Mouse (Mus musculus): ENCODE measurements around the gene Ltbp3. TPM values are rescaled to one million over a fixed set of nuclear protein-coding genes. Genes with fewer than 3 reads are reported as not detected.

Gene Ltbp3
- polyA plus RNA-seq, 1 experiment from 2014 or later: 26.6 TPM

- no peak for ATAC-seq (replicated peaks; ENCODE audit: insufficient number of reproducible peaks, insufficient read depth, low FRiP score, low read depth)
- peaks cover 86% of the 10 kb centered on the region for H3K36me3 ChIP-seq
- WGBS: 87% methylated on average over 8 of the region's 8 CpGs
- H3K27me3 ChIP-seq: no peaks in the 10 kb centered on the region
- H3K4me3 ChIP-seq: no peak overlapping the region
- H3K27ac ChIP-seq: no peak overlapping the region
- H3K4me2 ChIP-seq: no peak overlapping the region
- H3K9ac ChIP-seq: no peak overlapping the region
- H3K4me1 ChIP-seq (replicated peaks): peaks cover 25% of the 10 kb centered on the region
- H3K9me3 ChIP-seq (replicated peaks): no peaks in the 10 kb centered on the region
Measured at GRCm38 (mm10) chr19:5710581-5710980, 30.1 kb upstream of the Ltbp3 start.

GRCm38 (mm10) chr19:5711218-5711617, 29.5 kb upstream of the Ltbp3 start:
- Histone ChIP-seq H3K9ac (no peak overlapping the region), H3K27ac (no peak overlapping the region), H3K4me3 (no peak overlapping the region), H3K9me3 (replicated peaks) (no peaks in the 10 kb centered on the region), H3K27me3 (no peaks in the 10 kb centered on the region), H3K4me1 (replicated peaks) (peaks cover 23% of the 10 kb centered on the region), H3K36me3 (peaks cover 91% of the 10 kb centered on the region), H3K4me2 (no peak overlapping the region)
- WGBS: 36% methylated on average over 3 of the region's 3 CpGs
- ATAC-seq (replicated peaks; ENCODE audit: insufficient number of reproducible peaks, insufficient read depth, low FRiP score, low read depth): no peak

GRCm38 (mm10) chr19:5711907-5712460, 28.7 kb upstream of the Ltbp3 start:
- Histone ChIP-seq H3K9ac (no peak overlapping the region), H3K27ac (no peak overlapping the region), H3K9me3 (replicated peaks) (no peaks in the 10 kb centered on the region), H3K27me3 (no peaks in the 10 kb centered on the region), H3K4me1 (replicated peaks) (peaks cover 29% of the 10 kb centered on the region), H3K4me2 (no peak overlapping the region), H3K36me3 (peaks cover 91% of the 10 kb centered on the region), H3K4me3 (no peak overlapping the region)
- 88% methylated on average over 14 of the region's 14 CpGs for WGBS
- ATAC-seq (replicated peaks; ENCODE audit: insufficient number of reproducible peaks, insufficient read depth, low FRiP score, low read depth): no peak

GRCm38 (mm10) chr19:5713255-5713654, 27.4 kb upstream of the Ltbp3 start:
- Histone ChIP-seq H3K27ac (peak overlapping the region; percentile 52), H3K27me3 (no peaks in the 10 kb centered on the region), H3K9me3 (replicated peaks) (no peaks in the 10 kb centered on the region), H3K4me1 (replicated peaks) (peaks cover 35% of the 10 kb centered on the region), H3K36me3 (peaks cover 84% of the 10 kb centered on the region), H3K4me3 (peak overlapping the region; percentile 12), H3K9ac (0 out of 2 replicates have a peak overlapping the region, but pooled peaks have one; percentile 1), H3K4me2 (peak overlapping the region; percentile 39)
- 68% methylated on average over 5 of the region's 5 CpGs for WGBS
- no peak for ATAC-seq (replicated peaks; ENCODE audit: insufficient number of reproducible peaks, insufficient read depth, low FRiP score, low read depth)

- Histone ChIP-seq H3K9ac (0 out of 2 replicates have a peak overlapping the region, but pooled peaks have one; percentile 1), H3K36me3 (peaks cover 84% of the 10 kb centered on the region), H3K4me1 (replicated peaks) (peaks cover 35% of the 10 kb centered on the region), H3K4me3 (peak overlapping the region; percentile 12), H3K27me3 (no peaks in the 10 kb centered on the region), H3K4me2 (peak overlapping the region; percentile 39), H3K27ac (peak overlapping the region; percentile 52), H3K9me3 (replicated peaks) (no peaks in the 10 kb centered on the region)
- ATAC-seq (replicated peaks; ENCODE audit: insufficient number of reproducible peaks, insufficient read depth, low FRiP score, low read depth): peak; percentile 71
- 6% methylated on average over 2 of the region's 2 CpGs for WGBS
Measured at GRCm38 (mm10) chr19:5713730-5714129, 27.0 kb upstream of the Ltbp3 start.

- H3K9me3 ChIP-seq (replicated peaks): no peaks in the 10 kb centered on the region
- H3K4me1 ChIP-seq (replicated peaks): peaks cover 35% of the 10 kb centered on the region
- no peak overlapping the region for H3K4me2 ChIP-seq
- no peaks in the 10 kb centered on the region for H3K27me3 ChIP-seq
- H3K27ac ChIP-seq: peak overlapping the region; percentile 24; the same call in 1 of the 2 replicates
- H3K4me3 ChIP-seq: no peak overlapping the region
- WGBS: 46% methylated on average over 43 of the region's 43 CpGs
- peaks cover 84% of the 10 kb centered on the region for H3K36me3 ChIP-seq
- no peak for ATAC-seq (replicated peaks; ENCODE audit: insufficient number of reproducible peaks, insufficient read depth, low FRiP score, low read depth)
- no peak overlapping the region for H3K9ac ChIP-seq
Measured at GRCm38 (mm10) chr19:5715793-5716688, 24.7 kb upstream of the Ltbp3 start.

- H3K9me3 ChIP-seq (replicated peaks): no peaks in the 10 kb centered on the region
- WGBS: 49% methylated on average over 10 of the region's 10 CpGs
- H3K4me2 ChIP-seq: no peak overlapping the region
- ATAC-seq (replicated peaks; ENCODE audit: insufficient number of reproducible peaks, insufficient read depth, low FRiP score, low read depth): no peak
- H3K27ac ChIP-seq: no peak overlapping the region
- H3K36me3 ChIP-seq: peaks cover 85% of the 10 kb centered on the region
- H3K9ac ChIP-seq: no peak overlapping the region
- peaks cover 31% of the 10 kb centered on the region for H3K4me1 ChIP-seq (replicated peaks)
- H3K27me3 ChIP-seq: no peaks in the 10 kb centered on the region
- H3K4me3 ChIP-seq: no peak overlapping the region
Measured at GRCm38 (mm10) chr19:5716955-5717354, 23.7 kb upstream of the Ltbp3 start.

- H3K4me3 ChIP-seq: no peak overlapping the region
- peaks cover 61% of the 10 kb centered on the region for H3K36me3 ChIP-seq
- H3K4me1 ChIP-seq (replicated peaks): peaks cover 43% of the 10 kb centered on the region
- no peak overlapping the region for H3K4me2 ChIP-seq
- H3K9ac ChIP-seq: no peak overlapping the region
- WGBS: 84% methylated on average over 6 of the region's 6 CpGs
- H3K27ac ChIP-seq: no peak overlapping the region
- no peak for ATAC-seq (replicated peaks; ENCODE audit: insufficient number of reproducible peaks, insufficient read depth, low FRiP score, low read depth)
- no peaks in the 10 kb centered on the region for H3K9me3 ChIP-seq (replicated peaks)
- H3K27me3 ChIP-seq: no peaks in the 10 kb centered on the region
Measured at GRCm38 (mm10) chr19:5721233-5721632, 19.5 kb upstream of the Ltbp3 start.

- peaks cover 47% of the 10 kb centered on the region for H3K4me1 ChIP-seq (replicated peaks)
- H3K36me3 ChIP-seq: peaks cover 49% of the 10 kb centered on the region
- no peaks in the 10 kb centered on the region for H3K9me3 ChIP-seq (replicated peaks)
- no peaks in the 10 kb centered on the region for H3K27me3 ChIP-seq
- no peak overlapping the region for H3K9ac ChIP-seq
- WGBS: 83% methylated on average over 7 of the region's 7 CpGs
- no peak for ATAC-seq (replicated peaks; ENCODE audit: insufficient number of reproducible peaks, insufficient read depth, low FRiP score, low read depth)
- H3K4me2 ChIP-seq: no peak overlapping the region
- no peak overlapping the region for H3K4me3 ChIP-seq
- no peak overlapping the region for H3K27ac ChIP-seq
Measured at GRCm38 (mm10) chr19:5722848-5723425, 17.8 kb upstream of the Ltbp3 start.

GRCm38 (mm10) chr19:5723934-5724548, 16.7 kb upstream of the Ltbp3 start:
- 32% methylated on average over 4 of the region's 4 CpGs for WGBS
- Histone ChIP-seq H3K9ac (peak overlapping the region; percentile 72), H3K27me3 (no peaks in the 10 kb centered on the region), H3K4me2 (peak overlapping the region; percentile 84), H3K27ac (peak overlapping the region; percentile 93), H3K9me3 (replicated peaks) (no peaks in the 10 kb centered on the region), H3K36me3 (peaks cover 41% of the 10 kb centered on the region), H3K4me3 (peak overlapping the region; percentile 78), H3K4me1 (replicated peaks) (peaks cover 56% of the 10 kb centered on the region)
- no peak for ATAC-seq (replicated peaks; ENCODE audit: insufficient number of reproducible peaks, insufficient read depth, low FRiP score, low read depth)

GRCm38 (mm10) chr19:5724549-5724941, 16.2 kb upstream of the Ltbp3 start:
- peak overlapping the region; percentile 78 for H3K4me3 ChIP-seq
- peaks cover 36% of the 10 kb centered on the region for H3K36me3 ChIP-seq
- peak overlapping the region; percentile 72 for H3K9ac ChIP-seq
- H3K9me3 ChIP-seq (replicated peaks): no peaks in the 10 kb centered on the region
- WGBS: 27% methylated on average over 7 of the region's 7 CpGs
- peak overlapping the region; percentile 84 for H3K4me2 ChIP-seq
- H3K4me1 ChIP-seq (replicated peaks): peaks cover 56% of the 10 kb centered on the region
- H3K27ac ChIP-seq: peak overlapping the region; percentile 93
- peak; percentile 25 for ATAC-seq (replicated peaks; ENCODE audit: insufficient number of reproducible peaks, insufficient read depth, low FRiP score, low read depth)
- H3K27me3 ChIP-seq: no peaks in the 10 kb centered on the region
